Mouse (Mus musculus) ES-CJ7 (cell line): ENCODE results near the gene Eefsec.
A peak's percentile ranks its signal among the peaks of the same experiment; 100 is the strongest.

Experiments used
- DNase-seq: peaks from one replicate; pipeline ENCODE4 v3.0.0; 2011; ENCODE audit warnings: low read depth, low spot score

Eefsec gene

DNA sequence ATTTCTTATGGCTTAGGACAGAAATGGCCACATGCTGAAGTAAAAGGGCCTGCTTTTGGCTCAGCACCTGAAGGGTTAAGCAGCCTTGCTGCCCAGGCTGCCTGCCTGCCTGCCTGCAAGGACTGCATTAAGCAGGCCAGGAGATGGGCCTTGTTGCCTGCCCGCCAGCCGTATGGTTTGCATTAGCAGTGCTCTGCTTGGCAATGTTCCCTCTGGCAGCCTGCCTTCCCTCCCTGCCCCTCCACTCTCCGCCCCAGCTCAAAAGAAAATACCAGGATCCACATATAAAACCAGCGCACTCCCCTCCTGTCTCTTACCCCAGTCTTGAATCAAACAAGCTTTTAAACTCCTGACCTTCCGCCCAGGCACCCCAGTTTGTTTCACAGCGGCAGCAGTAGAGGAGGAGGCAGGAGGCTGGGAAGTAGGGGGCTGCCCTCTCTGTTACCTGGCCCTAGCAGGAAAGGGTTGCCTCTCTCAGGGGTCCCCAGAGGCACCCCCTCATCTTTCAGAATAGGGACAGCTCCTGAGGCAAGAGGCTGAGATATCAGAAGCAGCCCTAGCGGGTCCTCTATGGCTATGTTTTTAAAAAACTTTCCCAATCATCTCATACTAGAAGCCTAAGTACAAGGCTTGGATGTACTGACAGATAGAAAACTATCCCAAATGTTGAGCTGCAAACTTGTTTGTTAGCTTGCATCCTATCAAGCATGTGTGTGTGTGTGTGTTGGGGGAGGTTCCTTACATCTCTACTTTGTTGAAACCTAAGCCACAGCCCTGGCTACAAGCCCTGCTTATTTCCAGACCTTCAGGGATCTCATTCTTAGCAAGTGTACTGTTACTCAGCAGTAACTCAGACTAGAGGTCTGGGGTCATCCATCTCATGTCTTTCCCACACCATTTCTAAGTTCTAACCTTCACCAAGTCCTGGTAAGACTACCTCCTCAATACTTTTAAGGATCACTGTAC lies 102.6 kb downstream of the Eefsec start:
- no peak for DNase-seq

- DNase-seq: no peak
These were observed 103.4 kb downstream of the Eefsec start for GRCm38 (mm10) chr6:88342965-88343364.

DNA sequence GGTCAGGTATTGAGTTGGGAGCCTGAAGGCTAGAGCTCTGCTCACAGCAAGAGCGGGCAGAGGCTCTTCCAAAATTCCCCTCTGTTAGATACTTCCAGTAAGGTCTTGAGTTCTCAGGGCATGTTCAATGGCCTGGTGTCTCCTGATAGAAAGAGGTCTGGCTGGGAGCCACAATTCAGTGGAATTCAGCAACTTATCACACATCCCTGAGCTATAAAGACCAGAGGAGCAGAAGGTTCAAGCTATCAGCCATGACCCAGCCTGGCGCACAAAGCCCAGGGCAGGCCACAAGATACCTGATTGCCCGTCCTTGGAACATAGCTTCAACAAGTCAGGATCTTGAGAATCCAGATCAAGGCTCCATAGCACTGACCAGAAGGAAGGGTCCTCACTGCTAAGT lies 105.2 kb downstream of the Eefsec start:
- no peak for DNase-seq

GRCm38 (mm10) chr6:88340761-88341160 lies 105.6 kb downstream of the Eefsec start:
- DNase-seq: no peak

GRCm38 (mm10) chr6:88329336-88329735 lies 117.0 kb downstream of the Eefsec start:
- DNase-seq: no peak

GRCm38 (mm10) chr6:88321879-88322278 lies 124.5 kb downstream of the Eefsec start:
- peak; percentile 32 for DNase-seq

DNA sequence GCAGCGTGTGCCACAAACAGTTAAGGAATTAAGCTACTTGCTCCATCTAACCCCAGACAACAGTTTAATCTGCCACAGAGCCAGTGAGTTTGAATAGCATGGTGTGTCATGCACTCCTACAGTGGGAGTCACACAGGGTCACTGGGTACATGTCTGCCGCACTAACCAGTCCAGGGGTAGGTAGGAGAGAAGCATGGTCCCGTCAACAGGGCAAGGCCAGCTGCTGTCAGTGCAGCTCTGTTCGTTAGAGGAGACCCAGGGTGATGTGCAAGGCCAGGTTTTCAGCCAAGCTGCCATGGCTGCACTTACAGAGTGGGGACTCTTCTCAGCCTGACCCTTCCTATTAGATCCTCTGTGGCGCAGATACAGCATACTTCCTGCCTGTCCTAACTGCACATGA lies 125.1 kb downstream of the Eefsec start:
- DNase-seq: no peak

- no peak for DNase-seq
These were observed 126.6 kb downstream of the Eefsec start for GRCm38 (mm10) chr6:88319735-88320134.

DNA sequence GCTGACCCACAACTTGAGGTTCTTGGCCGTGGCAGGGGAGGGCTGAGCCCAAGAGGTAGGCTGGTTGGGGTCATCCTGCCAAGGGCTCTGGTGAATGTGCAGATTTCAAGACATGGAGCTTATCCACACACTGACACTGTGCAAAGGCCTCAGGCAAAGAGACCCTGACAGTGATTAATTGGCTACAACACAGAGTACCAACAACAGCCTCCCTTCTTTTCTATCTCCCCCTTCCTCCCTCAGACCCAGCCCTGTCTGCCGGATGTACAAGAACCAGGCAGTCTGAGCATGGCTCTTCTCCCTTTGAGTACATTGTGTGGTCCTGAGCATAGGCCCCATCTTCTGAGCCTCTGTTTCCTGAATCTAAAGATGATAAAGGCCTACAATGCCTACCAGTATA lies 131.0 kb downstream of the Eefsec start:
- DNase-seq: no peak

- DNase-seq: no peak
These were observed 132.4 kb downstream of the Eefsec start for GRCm38 (mm10) chr6:88313937-88314336.

DNA sequence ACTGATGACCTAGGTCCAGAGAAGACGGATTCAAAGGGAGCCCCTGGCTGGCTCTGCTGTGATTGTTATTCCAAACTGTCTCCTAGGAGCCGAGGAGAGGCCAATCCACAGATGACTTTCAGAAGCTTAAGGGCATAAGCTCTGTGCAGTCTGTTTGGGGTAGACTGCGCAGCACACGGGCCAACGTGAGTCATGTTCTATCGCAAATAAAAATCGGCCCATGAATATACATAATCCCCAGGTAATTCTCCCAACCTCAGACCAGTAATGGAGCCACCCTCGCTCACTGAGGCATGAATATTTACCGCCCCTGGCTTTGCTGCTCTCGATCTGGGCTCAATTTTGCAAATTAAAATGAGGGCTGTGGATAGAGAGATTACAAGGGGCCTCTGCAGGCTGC lies 134.7 kb downstream of the Eefsec start:
- DNase-seq: no peak

GRCm38 (mm10) chr6:88306100-88306746 lies 140.1 kb downstream of the Eefsec start:
- DNase-seq: no peak

- no peak for DNase-seq
These were observed 145.1 kb downstream of the Eefsec start for GRCm38 (mm10) chr6:88301234-88301633.

DNA sequence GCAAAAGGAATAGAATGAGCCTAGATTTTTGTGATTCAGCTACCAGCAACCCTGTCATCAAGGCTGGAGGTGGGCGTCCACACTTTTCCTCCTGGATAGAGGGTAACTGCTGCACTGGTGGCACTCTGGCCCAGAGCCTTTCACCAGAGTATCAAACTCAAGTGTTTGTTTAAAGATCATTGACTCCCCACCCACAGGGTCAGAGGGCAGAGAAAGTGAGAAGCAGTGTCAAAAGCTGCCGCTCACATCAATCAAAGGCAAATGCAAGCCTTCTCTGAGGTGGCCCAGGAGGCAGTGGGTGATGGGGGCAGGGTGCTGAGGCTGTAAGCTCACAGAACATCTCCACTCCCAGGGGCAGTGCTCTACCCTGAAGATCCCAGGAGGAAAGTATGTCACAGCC lies 146.8 kb downstream of the Eefsec start:
- DNase-seq: no peak

GRCm38 (mm10) chr6:88292274-88292909 lies 153.9 kb downstream of the Eefsec start:
- DNase-seq: no peak

DNA sequence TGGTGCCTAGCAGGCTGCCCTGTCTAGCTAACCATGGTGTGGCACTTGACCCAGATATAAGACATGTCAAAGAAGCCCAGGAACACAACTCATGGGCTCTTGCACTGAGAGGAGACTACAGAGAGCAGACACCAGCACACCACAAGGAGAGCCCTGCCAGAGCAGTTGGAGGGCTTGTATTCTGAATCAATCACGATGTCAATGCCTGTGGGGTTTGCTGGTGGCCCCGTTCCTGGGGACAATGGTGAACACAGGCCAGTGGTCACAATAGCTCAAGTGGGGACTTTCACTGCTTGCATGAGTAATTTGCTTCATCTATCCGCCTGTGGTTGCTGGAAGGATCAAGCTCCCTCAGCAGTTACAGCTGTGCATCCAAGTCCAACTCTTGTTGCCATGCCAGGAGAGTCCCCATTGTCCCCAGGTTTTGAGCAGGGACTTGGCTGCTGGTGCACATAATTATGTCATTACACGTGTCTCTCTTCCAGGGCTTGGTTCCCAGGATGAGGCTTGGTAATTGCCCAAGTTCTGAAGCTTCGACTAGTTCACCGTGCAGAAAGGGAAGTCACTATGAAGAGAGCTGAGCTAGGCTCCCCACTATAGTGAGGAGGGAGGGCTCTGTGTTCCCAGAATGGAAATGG lies 156.1 kb downstream of the Eefsec start:
- DNase-seq: no peak

DNA sequence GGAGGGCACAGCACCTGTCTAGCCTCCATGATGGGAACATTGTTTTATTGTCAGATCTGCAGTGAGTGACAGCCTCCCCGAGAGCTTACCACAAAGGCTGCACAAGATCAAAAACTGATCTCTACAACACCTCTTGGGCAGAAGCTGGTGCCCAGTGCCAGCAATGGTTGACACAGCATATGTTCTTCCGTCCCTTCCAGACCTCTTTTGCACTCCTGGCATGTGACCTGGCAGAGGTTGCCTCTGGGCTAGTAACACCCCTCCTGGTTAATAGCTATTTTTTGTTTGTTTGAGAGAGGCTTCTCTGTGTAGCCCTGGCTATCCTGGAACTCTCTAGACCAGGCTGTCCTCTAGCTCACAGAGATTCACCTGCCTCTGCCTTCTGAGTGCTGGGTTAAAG lies 168.2 kb downstream of the Eefsec start:
- DNase-seq: no peak

GRCm38 (mm10) chr6:88277242-88277641 lies 169.1 kb downstream of the Eefsec start:
- DNase-seq: no peak

DNA sequence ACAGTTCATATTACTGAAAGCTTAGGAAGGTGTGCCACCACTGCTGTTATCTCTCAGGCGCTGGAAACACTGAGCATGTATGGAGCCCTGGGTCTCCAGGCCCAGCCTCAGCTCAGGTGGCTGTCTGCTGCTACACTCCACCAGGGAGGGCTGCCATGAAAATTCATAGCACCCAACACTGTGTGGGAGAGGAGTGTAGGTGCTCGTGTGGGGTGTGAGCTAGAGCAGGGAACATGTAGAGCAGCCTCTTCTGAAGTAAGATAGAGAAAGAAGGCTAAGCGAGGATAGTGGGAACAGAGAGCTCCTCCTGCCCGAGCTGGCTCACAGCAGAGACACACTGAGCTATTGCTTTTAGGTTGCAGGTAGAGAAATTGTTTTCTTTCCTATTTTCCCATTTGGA lies 170.1 kb downstream of the Eefsec start:
- no peak for DNase-seq

- no peak for DNase-seq
These were observed 171.7 kb downstream of the Eefsec start for GRCm38 (mm10) chr6:88274623-88275022.

DNA sequence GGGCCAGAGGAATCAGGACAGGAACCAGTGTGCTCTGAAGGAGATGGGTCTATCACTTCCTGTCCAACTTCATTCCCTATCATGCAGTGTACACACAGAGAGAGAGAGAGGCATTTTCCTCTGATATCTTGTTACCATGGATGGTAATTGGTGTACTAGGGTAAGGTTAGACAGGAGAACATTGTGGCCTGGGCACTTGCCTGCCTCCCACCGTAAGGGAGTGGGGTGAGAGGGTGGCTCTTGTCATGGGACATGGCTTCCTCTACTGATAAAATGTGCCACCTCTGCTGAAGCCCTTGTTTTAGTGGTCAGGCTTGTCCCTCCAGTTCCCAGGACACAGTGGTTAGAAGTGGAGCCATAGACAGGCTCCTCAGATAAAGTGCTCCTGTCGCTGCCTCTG lies 178.4 kb downstream of the Eefsec start:
- no peak for DNase-seq

- no peak for DNase-seq
These were observed 179.3 kb downstream of the Eefsec start for GRCm38 (mm10) chr6:88267068-88267467.
